Mouse (Mus musculus): ENCODE measurements around the gene Il34.
"Not testable (repeated sequence)": the region's sequence is repeated elsewhere in the genome, so short reads cannot be mapped to it uniquely, and the experiment has no call there.

Gene Il34

DNA sequence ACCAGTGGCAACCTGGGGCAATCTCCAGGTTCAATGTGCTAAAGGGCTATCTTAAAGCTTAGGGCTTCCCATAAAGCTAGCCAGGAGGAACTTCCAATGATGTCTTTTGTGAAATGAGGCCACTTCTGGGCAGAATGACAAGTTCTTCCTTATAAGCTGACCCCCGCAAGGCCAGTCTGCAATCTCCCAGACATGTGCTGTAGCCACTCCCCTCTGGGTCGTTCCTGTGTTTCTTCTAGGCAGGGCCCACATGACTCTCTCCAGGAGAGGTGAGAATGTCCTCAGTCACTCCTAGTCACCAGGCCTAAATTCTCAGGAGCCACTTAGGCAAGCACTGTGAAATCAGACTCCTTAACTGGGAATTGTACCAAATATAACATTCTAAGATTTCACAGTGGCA lies 4.1 kb upstream of the Il34 start:
- DNase-seq, result no peak

- no peak for DNase-seq
These were observed 3.1 kb upstream of the Il34 start for GRCm38 (mm10) chr8:110808495-110809472.

GRCm38 (mm10) chr8:110806146-110806545 lies 422 bp upstream of the Il34 start:
- peak; percentile 51 for DNase-seq

- DNase-seq, result peak; percentile 15
These were observed 754 bp downstream of the Il34 start for GRCm38 (mm10) chr8:110804825-110805514.

- peak; percentile 54 for DNase-seq
These were observed 1.9 kb downstream of the Il34 start for GRCm38 (mm10) chr8:110803856-110804255.

- DNase-seq, result no peak
These were observed 2.7 kb downstream of the Il34 start for GRCm38 (mm10) chr8:110802988-110803387.

- no peak for DNase-seq
These were observed 8.6 kb downstream of the Il34 start for GRCm38 (mm10) chr8:110797086-110797485.

DNA sequence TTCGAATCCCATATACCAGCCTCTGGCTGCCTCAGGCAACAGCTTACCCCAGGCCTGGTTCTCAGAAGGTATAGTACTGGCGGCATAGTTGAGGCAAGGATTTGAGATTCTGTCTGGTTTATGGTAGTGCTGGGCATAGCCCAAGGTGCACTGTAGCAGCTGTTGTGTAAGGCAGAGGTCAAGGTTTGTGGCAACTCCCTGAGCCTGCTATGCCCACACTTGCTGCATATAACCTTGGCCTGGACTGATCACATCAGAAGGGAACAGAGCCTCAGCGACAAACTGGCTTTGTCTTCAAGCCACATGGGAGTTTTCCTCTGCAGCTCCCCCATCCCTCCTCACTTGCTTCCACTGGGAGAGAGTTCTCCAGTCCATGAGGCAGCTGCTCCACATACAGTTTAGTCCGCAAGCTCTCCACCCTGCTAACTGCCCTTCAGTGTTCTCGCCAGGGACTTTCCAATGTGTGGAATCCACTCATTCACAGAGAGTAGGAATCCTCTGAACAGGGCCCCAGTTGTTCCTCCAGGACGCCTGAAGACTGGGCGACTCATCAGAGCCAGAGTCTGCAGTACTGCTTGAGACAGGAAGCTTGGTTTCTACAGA lies 11.3 kb downstream of the Il34 start:
- no peak for DNase-seq

- no peak for DNase-seq
These were observed 11.8 kb downstream of the Il34 start for GRCm38 (mm10) chr8:110793936-110794335.

- DNase-seq, result no peak
These were observed 12.2 kb downstream of the Il34 start for GRCm38 (mm10) chr8:110793511-110793910.

GRCm38 (mm10) chr8:110792574-110793200 lies 13.0 kb downstream of the Il34 start:
- DNase-seq, result no peak

- DNase-seq, result no peak
These were observed 14.6 kb downstream of the Il34 start for GRCm38 (mm10) chr8:110791164-110791563.

DNA sequence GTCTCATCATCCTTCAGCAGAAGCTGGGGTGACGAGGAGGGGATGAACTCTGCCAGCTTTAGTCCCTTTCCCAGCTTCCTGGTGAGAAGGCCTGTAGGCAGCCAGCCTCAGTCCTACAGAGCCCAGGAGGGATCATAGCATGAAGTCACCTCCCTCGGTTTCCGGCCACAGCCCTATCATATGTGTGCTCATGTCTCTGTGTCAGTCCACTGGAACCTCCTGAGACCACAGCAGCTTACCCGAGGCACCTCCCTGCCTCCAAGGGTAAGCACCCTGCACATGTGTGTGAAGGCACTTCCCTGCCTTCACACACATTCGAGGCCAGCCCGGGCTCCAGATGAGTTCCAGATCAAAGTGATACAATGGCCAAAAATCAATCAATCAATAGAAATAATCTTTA lies 15.5 kb downstream of the Il34 start:
- DNase-seq, result no peak

DNA sequence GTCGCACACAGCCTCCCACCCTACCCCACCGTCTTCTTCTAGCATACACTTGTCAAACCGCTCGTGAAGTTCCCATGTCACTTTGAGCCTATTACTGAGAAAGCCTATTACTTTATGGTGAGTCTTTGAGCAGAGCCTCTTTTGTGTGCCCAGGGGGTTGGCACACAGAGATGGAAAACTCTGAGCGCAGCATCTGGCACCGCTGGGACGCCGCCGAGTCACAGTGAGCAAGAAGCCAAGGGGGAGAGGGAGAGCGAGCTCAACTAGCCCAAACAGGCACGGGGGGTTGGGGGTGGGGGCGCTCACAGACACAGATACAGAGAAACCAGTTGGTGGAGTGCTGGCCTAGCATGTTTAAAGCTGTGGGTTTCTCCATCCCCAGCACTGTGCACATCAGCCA lies 16.2 kb downstream of the Il34 start:
- DNase-seq, result no peak

DNA sequence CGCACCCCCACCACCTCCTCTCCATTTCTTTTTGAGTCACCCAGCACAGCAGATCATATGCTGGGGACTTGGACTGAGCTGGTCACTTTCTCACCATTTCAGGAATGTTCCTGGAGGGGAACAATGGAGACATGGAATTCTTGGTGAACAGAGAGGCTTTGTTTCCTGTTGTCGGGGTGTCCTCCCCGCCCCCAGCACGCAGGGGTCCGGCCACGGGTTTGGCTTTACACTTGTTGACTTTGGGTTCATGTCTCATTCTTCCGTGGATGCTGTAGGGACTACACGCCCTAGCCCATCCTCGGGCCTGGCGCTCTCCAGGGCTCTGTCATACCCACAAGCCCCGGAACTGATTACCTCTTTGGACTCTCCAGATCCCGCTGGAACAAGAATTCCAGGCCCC lies 16.7 kb downstream of the Il34 start:
- no peak for DNase-seq

GRCm38 (mm10) chr8:110787411-110787954 lies 18.2 kb downstream of the Il34 start:
- no peak for DNase-seq

GRCm38 (mm10) chr8:110786934-110787333 lies 18.8 kb downstream of the Il34 start:
- DNase-seq, result no peak

- not testable (repeated sequence) for DNase-seq
These were observed 19.2 kb downstream of the Il34 start for GRCm38 (mm10) chr8:110786501-110786900.

DNA sequence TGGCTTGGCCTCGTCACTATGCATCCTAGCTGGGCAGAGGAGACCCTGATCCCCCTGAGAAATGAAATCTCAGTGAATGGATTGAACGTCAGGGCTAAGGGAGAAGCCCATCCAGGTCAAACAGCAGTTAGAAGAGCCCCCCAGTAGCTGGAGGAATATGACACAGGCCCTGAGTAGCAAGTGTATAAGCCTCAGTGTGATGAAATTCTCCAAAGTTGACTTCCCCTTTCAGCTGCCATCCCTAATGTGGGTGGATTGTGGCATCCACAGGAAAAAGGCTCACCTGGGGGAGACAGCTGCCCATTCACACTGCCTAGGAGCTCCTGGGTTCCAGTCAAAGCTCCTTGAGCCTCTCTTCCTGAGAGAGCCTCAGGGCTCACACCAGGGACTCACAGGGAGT lies 20.4 kb downstream of the Il34 start:
- DNase-seq, result no peak

- DNase-seq, result no peak
These were observed 25.6 kb downstream of the Il34 start for GRCm38 (mm10) chr8:110779924-110780718.

GRCm38 (mm10) chr8:110776335-110776734 lies 29.4 kb downstream of the Il34 start:
- no peak for DNase-seq

DNA sequence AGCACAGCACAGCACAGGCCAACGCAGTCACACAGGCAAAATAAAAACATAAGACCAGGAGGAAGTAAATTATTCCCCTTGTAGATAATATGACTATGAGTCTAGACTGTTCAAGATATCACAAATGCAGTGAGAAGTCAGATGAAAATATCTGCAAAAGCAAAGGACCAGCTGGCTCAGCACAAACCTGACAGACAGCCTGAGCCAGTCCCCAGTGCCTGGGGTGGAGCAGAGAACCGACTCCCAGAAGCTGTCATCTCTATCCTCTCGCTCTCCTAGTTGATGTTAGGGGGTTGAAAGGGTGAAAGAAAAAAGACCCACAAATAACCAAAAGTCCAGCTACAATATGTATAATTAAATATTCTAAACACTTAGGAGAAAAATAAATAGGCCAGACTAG lies 30.0 kb downstream of the Il34 start:
- DNase-seq, result no peak

All from thymus, postnatal 14 days (tissue).